Mouse (Mus musculus): ENCODE measurements around the gene Atf2.

Atf2 gene

DNA sequence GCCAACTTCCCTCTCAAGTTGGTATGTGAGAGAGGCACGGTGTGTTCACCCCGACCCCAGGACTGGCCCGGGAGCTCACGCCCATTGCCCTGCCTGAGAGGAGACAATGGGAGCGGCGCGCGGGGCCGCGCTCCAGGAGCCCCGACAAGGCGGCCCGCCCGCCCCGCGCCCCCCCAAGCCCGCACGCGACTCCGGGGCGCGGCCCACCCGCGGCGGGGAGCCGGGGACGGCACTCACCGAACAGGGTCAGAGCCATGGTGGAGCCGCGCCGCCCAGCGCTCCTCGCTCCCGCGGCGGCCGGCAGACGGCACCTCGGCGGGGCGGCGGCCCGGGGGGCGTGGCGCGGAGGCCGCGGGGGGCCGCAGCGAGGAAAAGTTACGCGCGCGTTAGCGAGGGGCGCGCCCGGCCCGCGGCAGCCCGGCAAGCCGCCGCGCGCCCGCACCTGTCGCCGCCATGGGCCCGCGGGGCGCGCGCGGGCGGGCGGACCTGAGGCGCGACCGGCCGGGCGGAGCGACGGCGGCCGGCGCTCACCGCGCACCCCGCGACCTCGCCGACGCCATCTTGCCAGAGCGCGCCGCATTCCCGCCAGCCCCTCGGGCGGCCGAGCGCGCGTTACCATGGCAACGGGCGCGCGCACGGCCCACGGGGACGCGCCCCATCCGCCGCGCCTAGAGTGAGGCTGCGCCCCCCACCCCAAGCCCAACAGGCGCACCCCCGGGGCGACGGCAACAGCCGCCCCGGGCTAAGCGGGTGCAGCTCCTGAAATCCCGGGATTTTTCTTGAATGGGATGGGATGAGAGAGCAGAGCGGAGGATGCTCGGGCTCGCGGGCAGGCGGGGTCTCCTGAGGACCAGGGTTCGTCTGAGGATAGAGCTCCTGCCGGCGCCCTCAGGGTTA is 117.4 kb downstream of the Atf2 start, which contains the start of gene Chn1:
Gene Chn1, minus strand, starts transcription at position 561 of the 897 bp plus-strand sequence.
- peak; percentile 31 for DNase-seq

DNA sequence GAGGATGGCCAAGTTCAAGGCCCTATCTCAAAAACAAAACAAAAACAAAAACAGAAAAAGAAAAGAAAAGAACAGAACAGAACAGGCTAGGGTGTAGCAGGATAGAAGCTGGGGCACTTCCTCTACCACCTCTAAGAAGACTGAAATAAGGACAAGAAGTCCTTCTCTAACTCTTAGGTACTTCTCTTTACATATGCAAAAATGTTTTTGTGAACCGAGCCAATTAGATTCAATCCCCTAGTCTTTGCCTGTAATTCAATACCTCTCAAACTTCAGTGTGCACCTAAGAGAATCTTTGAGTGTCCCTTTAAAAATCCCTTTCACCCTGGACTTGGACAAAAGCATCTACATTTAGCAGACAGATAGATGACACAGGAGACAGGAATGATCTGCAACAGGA is 119.5 kb downstream of the Atf2 start:
- DNase-seq, result no peak

DNA sequence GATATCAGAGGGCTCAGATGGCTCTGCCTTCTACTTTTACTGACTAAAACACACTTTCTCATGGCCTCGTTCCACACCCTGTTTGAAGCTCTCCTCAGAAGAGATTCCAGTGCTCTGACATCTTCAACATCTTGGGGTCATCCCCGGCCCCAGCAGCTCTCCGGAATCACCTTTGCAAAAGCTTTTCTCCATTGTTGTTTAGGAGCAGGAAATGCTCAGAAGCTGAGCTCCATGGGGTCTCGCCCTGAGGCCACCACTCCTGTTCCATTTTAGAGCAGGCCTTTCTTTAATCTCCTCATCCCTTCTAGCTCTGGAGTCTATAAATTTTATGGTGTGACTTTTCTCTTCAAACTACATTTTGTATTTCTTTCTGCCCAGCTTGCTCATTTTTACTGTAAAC is 123.8 kb downstream of the Atf2 start:
- DNase-seq, result no peak

All from lung, postnatal 36 days (tissue).